Mouse (Mus musculus): ENCODE measurements around the gene Rhof. TPM values are rescaled to one million over a fixed set of nuclear protein-coding genes. Genes with fewer than 3 reads are reported as not detected.

The Rhof gene
- total and polyA plus RNA-seq, 2 experiments from 2014 or later: 36.6 to 44.4 TPM

DNA sequence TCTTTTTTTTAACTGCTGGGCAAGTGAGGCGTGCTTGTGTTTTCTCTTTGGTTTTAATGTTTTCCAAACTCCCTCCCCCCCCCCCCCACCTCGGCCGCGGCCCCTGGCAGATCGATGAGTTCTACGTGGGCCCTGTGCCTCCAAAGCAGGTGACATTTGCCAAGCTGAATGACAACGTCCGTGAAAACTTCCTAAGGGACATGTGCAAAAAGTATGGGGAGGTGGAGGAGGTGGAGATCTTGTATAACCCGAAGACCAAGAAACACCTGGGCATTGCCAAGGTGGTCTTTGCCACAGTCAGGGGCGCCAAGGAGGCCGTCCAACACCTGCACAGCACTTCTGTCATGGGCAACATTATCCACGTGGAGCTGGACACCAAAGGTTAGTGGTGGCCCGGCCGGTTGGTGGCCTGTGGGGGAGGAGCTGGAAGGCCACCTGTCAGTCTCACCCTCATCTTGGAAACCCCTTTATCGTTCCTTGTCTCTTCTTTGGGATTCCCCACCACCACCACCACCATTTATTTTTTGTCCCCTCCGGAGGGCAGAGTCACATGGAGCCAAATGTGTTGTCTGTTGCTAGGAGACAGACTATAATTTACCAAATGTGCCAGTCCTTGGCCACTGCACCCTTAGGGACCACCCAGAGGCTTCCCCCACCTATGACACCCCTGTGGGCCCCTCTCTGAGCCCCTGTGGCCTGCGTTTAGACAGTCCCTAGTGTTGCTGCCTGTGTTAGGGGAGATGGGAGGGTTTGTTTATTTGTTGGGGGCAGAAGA is 11.7 kb upstream of the Rhof start:
- Histone ChIP-seq H3K9me3 (ENCODE audit: low read length) (no peaks in the 10 kb centered on the region), H3K36me3 (ENCODE audit: insufficient read depth, low read length) (peaks cover 26% of the 10 kb centered on the region; the same call in 1 of the 2 replicates), H3K27me3 (ENCODE audit: insufficient read depth, low read length) (no peaks in the 10 kb centered on the region), H3K4me2 (ENCODE audit: low read depth, low read length) (peak overlapping the region; percentile 99), H3K4me1 (ENCODE audit: insufficient read depth, low read length) (peaks cover 10% of the 10 kb centered on the region; the same call in 1 of the 2 replicates), H3K9ac (replicated peaks; ENCODE audit: low read length) (peak overlapping the region; percentile 96), H3K4me3 (ENCODE audit: low read length) (peak overlapping the region; percentile 78), H3K27ac (peak overlapping the region; percentile 100)
- no peak for TF ChIP-seq CTCF (IDR thresholded peaks at IDR 0.05; ENCODE audit: low read depth)
- ATAC-seq: no peak
- DNase-seq (ENCODE audit: low spot score): no peak
- 3% methylated on average over 17 of the region's 17 CpGs for WGBS

- Histone ChIP-seq H3K27me3 (ENCODE audit: insufficient read depth, low read length) (no peaks in the 10 kb centered on the region), H3K27ac (peak overlapping the region; percentile 100), H3K4me3 (ENCODE audit: low read length) (peak overlapping the region; percentile 78), H3K4me1 (ENCODE audit: insufficient read depth, low read length) (peaks cover 12% of the 10 kb centered on the region; the same call in 1 of the 2 replicates), H3K4me2 (ENCODE audit: low read depth, low read length) (peak overlapping the region; percentile 99), H3K9me3 (ENCODE audit: low read length) (no peaks in the 10 kb centered on the region), H3K36me3 (ENCODE audit: insufficient read depth, low read length) (peaks cover 20% of the 10 kb centered on the region; the same call in 1 of the 2 replicates), H3K9ac (replicated peaks; ENCODE audit: low read length) (peak overlapping the region; percentile 96)
- 1% methylated on average over 24 of the region's 24 CpGs for WGBS
- ATAC-seq: no peak
- no peak for TF ChIP-seq CTCF (IDR thresholded peaks at IDR 0.05; ENCODE audit: low read depth)
- DNase-seq (ENCODE audit: low spot score): peak; percentile 72
Measured at GRCm38 (mm10) chr5:123143251-123143970, 10.9 kb upstream of the Rhof start.

GRCm38 (mm10) chr5:123142161-123143157 is 10.0 kb upstream of the Rhof start, which contains the start of gene Setd1b:
Gene Setd1b (plus strand): TSS chr5:123142193.
- WGBS: 3% methylated on average over 53 of the region's 103 CpGs
- Histone ChIP-seq H3K4me3 (ENCODE audit: low read length) (peak within 1 kb of the TSS; percentile 78), H3K9ac (replicated peaks; ENCODE audit: low read length) (peak within 1 kb of the TSS; percentile 96), H3K27ac (peak within 1 kb of the TSS; percentile 100), H3K4me2 (ENCODE audit: low read depth, low read length) (peak within 1 kb of the TSS; percentile 99), H3K9me3 (ENCODE audit: low read length) (no peaks in the 10 kb centered on the region), H3K27me3 (ENCODE audit: insufficient read depth, low read length) (no peaks in the 10 kb centered on the region), H3K36me3 (ENCODE audit: insufficient read depth, low read length) (peaks cover 11% of the 10 kb centered on the region; the same call in 1 of the 2 replicates), H3K4me1 (ENCODE audit: insufficient read depth, low read length) (peaks cover 22% of the 10 kb centered on the region)
- no peak for TF ChIP-seq CTCF (IDR thresholded peaks at IDR 0.05; ENCODE audit: low read depth)
- peak; percentile 63 for DNase-seq (ENCODE audit: low spot score)
- peak; percentile 10; the same call in 1 of the 2 replicates for ATAC-seq

GRCm38 (mm10) chr5:123141555-123142160 is 9.2 kb upstream of the Rhof start:
- peaks cover 30% of the 10 kb centered on the region for H3K4me1 ChIP-seq (ENCODE audit: insufficient read depth, low read length)
- H3K27ac ChIP-seq: peak overlapping the region; percentile 100
- peak overlapping the region; percentile 96 for H3K9ac ChIP-seq (replicated peaks; ENCODE audit: low read length)
- ATAC-seq (no peak), DNase-seq (ENCODE audit: low spot score) (peak; percentile 70)
- peaks cover 3% of the 10 kb centered on the region; the same call in 1 of the 2 replicates for H3K36me3 ChIP-seq (ENCODE audit: insufficient read depth, low read length)
- H3K27me3 ChIP-seq (ENCODE audit: insufficient read depth, low read length): no peaks in the 10 kb centered on the region
- under 1% methylated on average over 36 of the region's 38 CpGs for WGBS
- H3K9me3 ChIP-seq (ENCODE audit: low read length): no peaks in the 10 kb centered on the region
- H3K4me3 ChIP-seq (ENCODE audit: low read length): peak overlapping the region; percentile 78
- H3K4me2 ChIP-seq (ENCODE audit: low read depth, low read length): peak overlapping the region; percentile 99
- no peak for TF ChIP-seq CTCF (IDR thresholded peaks at IDR 0.05; ENCODE audit: low read depth)

GRCm38 (mm10) chr5:123140694-123141554 is 8.4 kb upstream of the Rhof start:
- H3K36me3 ChIP-seq (ENCODE audit: insufficient read depth, low read length): no peaks in the 10 kb centered on the region
- H3K9ac ChIP-seq (replicated peaks; ENCODE audit: low read length): peak overlapping the region; percentile 96
- WGBS: under 1% methylated on average over 31 of the region's 31 CpGs
- TF ChIP-seq CTCF (IDR thresholded peaks at IDR 0.05; ENCODE audit: low read depth): no peak
- peak overlapping the region; percentile 100 for H3K27ac ChIP-seq
- DNase-seq (ENCODE audit: low spot score) (peak; percentile 96), ATAC-seq (peak; percentile 77)
- H3K4me1 ChIP-seq (ENCODE audit: insufficient read depth, low read length): peaks cover 36% of the 10 kb centered on the region
- H3K4me2 ChIP-seq (ENCODE audit: low read depth, low read length): peak overlapping the region; percentile 99
- H3K9me3 ChIP-seq (ENCODE audit: low read length): no peaks in the 10 kb centered on the region
- peak overlapping the region; percentile 78 for H3K4me3 ChIP-seq (ENCODE audit: low read length)
- H3K27me3 ChIP-seq (ENCODE audit: insufficient read depth, low read length): no peaks in the 10 kb centered on the region
